Mouse (Mus musculus): Measurements from ENCODE around the gene Slc19a2.
A peak's percentile ranks its signal among the peaks of the same experiment; 100 is the strongest.

DNA sequence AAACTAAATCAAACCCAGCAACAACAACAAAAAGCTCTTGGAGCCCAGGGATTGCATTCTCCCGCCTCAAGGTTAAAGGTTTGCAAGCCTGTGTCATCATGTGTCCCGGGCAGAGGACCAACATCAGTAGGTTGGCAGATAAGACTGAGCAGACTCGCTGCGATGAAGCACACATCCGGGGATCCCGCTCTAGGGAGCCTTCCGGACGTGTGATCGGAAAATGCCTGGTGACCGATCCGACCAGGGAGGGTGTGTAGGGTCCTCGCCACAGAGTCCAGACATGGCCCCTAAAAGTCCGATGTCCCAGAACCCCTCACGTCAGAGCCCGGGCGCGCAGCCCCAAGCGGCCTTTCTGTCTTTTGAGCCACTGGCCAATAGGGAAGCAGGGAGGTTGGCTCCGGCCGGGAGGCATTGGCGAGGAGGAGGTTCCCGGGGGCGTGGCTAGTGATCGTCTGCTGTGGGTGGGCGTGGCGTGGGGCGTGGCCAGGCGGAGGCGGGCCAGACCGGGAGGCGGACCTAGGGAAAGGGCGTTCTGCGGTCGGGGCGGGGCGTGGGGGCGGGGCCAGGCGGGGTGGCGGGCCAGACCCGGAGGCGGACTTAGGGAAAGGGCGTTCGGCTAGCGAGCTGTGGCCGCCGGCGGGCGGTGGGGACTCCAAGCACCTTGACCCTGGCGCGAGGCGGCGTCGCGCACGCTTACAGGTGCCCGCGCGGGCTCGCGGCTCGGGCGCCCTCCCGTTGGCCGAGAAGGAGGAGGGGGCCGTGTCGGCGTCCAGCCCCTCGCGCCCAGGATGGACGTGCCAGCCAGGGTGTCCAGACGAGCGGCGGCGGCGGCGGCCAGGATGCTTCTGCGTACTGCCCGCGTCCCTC, at the start of gene Slc19a2:
- peak; percentile 73 for TF ChIP-seq POLR2A (IDR thresholded peaks at IDR 0.05; ENCODE audit: low read depth, low read length)
- TF ChIP-seq CTCF (IDR thresholded peaks at IDR 0.05; ENCODE audit: extremely low read depth, insufficient read length, insufficient replicate concordance, low read depth, low read length) = no peak
